Mouse (Mus musculus): ENCODE data around the gene Slc28a3.

DNA sequence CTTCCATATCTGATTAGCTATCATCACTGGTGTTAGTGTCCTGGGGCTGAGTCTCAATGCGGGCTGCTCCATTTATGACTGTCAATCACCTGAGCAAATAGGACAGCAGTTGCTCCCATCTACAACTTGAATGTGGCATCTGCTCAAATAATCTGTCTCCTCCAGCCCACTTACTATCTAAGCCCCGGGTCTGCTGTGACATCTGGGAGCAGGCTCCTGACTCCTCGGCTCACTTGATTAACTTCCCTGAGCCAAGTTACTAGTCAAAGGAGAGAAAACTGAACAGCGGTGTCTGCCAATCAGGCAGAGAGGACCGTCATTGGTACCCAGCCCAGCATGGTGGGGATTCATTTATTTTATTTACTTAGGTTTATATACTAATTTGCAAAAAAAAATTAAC lies 95.0 kb downstream of the Slc28a3 start:
- no peak for TF ChIP-seq CTCF (IDR thresholded peaks at IDR 0.05; ENCODE audit: low read depth)
- TF ChIP-seq EP300 (IDR thresholded peaks at IDR 0.05; ENCODE audit: low read depth) = no peak
